Mouse (Mus musculus): ENCODE measurements around the gene Nell2. TPM values are rescaled to one million over a fixed set of nuclear protein-coding genes. Genes with fewer than 3 reads are reported as not detected.

Nell2 gene
- polyA plus RNA-seq (2014; fragmentation: Nextera tagmentation; extraction: Ambion mirVana): 1.3 and 1.4 TPM in 2 replicates

DNA sequence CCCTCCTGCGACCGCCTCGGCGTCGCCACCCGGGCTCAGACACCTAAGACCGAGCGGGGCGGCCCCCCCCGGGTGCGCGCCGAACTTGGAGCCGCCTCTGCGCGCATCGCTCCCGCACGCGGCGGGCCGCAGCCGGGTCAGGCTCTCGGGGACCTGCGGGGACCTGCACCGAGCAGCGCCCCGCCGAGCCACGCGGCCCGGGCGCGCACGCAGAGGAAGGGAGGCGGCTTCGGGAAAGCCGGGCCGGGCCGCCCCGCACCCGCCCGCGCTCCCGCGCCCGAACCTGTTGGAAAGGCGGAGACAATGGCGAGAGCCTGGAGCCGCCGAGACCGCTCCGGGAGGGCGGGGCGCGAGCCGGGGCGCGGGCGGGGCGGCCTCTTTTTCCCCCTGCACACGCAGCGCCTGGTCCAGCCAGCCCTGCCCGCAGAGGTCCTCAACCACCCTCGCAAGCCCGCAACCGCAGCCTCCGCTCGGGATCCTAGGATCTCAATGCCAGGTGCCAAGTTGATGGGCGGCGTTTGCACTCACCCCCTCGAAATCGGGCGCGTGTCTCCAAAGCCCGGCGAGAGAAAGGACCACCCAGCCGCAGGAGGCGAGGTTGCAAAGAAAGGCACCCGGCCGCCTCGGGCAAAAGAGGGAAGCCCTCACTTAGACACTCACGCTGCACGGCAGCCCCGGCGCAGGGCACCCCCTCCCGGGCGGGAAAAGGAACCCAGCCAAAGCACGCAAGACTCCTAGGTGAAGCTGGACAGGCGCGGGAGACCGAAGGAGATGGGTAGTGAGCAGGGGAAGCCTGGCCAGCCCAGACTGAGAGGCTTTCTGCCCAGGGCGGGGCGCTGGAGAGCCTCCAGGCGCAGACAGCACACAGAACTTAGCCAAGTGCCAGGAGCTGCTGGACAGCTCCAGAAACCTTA is at the start of gene Nell2:
Gene Nell2, minus strand, starts transcription at position 612 of the 914 bp plus-strand sequence.
- peak within 1 kb of the TSS; percentile 88 for H3K4me2 ChIP-seq
- H3K9ac ChIP-seq: peak within 1 kb of the TSS; percentile 16; the same call in 1 of the 2 replicates
- H3K27me3 ChIP-seq (ENCODE audit: insufficient read depth, low read length): peaks cover 48% of the 10 kb centered on the region
- H3K27ac ChIP-seq (ENCODE audit: low read depth): no peak within 1 kb of the TSS
- H3K36me3 ChIP-seq (ENCODE audit: insufficient read depth): no peaks in the 10 kb centered on the region
- peak within 1 kb of the TSS; percentile 48 for H3K4me3 ChIP-seq (ENCODE audit: low read depth, low read length)
- H3K4me1 ChIP-seq (ENCODE audit: insufficient read depth): no peaks in the 10 kb centered on the region
- TF ChIP-seq CTCF (IDR thresholded peaks at IDR 0.05; ENCODE audit: low read depth): peak; percentile 33
- peak; percentile 75 for DNase-seq
- under 1% methylated on average over 95 of the region's 95 CpGs for WGBS
- H3K9me3 ChIP-seq (ENCODE audit: low read depth, low read length): no peaks in the 10 kb centered on the region
- ATAC-seq (ENCODE audit: insufficient read depth): peak; percentile 86

DNA sequence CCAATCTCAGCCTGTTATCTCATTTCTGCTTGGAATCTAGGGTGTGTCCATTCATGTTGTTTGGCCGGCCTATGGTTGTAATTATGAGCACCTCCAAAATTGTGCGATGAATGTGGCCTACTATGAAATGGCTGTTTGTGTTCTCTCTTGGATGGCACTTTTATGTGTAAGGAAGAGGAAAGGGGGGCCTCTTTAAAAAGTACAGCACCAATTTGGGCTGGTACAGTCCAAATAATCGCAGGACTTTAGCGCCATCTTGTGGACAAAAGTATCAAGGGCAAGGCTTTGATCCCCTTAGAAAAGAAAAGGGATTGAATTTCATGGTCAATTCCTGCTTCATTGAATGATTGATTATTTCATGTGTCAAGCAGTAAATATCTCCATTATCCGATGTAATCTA is 46.3 kb upstream of the Nell2 start:
- Histone ChIP-seq H3K27ac (ENCODE audit: low read depth) (no peak overlapping the region), H3K4me1 (ENCODE audit: insufficient read depth) (no peaks in the 10 kb centered on the region), H3K4me2 (no peak overlapping the region), H3K27me3 (ENCODE audit: insufficient read depth, low read length) (no peaks in the 10 kb centered on the region), H3K9me3 (ENCODE audit: low read depth, low read length) (no peaks in the 10 kb centered on the region), H3K9ac (no peak overlapping the region), H3K4me3 (ENCODE audit: low read depth, low read length) (no peak overlapping the region), H3K36me3 (ENCODE audit: insufficient read depth) (no peaks in the 10 kb centered on the region)
- DNase-seq: peak; percentile 90
- peak; percentile 81 for TF ChIP-seq CTCF (IDR thresholded peaks at IDR 0.05; ENCODE audit: low read depth)
- 17% methylated on average over 5 of the region's 5 CpGs for WGBS
- no peak for ATAC-seq (ENCODE audit: insufficient read depth)

DNA sequence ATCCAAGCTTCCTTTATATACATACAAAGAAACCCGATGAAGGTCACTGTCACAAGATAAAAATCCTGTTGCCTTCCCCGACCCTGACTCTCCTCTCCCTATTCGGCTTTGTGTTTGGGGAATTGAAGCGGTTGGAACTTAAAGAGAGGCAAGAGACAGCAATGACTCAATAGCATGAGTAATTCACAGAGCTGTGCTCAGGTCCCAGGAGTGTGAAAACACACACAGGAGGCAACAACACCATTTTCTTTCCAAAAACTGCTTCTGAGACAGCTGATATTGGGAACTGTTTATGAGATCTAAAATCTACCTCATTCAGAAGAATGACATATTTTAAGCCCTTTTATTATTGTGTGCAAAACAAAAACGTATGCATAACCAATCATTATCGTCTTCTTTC is 41.2 kb upstream of the Nell2 start:
- TF ChIP-seq CTCF (IDR thresholded peaks at IDR 0.05; ENCODE audit: low read depth): no peak
- Histone ChIP-seq H3K4me1 (ENCODE audit: insufficient read depth) (no peaks in the 10 kb centered on the region), H3K36me3 (ENCODE audit: insufficient read depth) (no peaks in the 10 kb centered on the region), H3K9ac (no peak overlapping the region), H3K27me3 (ENCODE audit: insufficient read depth, low read length) (no peaks in the 10 kb centered on the region), H3K9me3 (ENCODE audit: low read depth, low read length) (no peaks in the 10 kb centered on the region), H3K4me3 (ENCODE audit: low read depth, low read length) (no peak overlapping the region), H3K4me2 (no peak overlapping the region), H3K27ac (ENCODE audit: low read depth) (no peak overlapping the region)
- WGBS: 74% methylated on average over 6 of the region's 6 CpGs
- ATAC-seq (ENCODE audit: insufficient read depth) (no peak), DNase-seq (no peak)

DNA sequence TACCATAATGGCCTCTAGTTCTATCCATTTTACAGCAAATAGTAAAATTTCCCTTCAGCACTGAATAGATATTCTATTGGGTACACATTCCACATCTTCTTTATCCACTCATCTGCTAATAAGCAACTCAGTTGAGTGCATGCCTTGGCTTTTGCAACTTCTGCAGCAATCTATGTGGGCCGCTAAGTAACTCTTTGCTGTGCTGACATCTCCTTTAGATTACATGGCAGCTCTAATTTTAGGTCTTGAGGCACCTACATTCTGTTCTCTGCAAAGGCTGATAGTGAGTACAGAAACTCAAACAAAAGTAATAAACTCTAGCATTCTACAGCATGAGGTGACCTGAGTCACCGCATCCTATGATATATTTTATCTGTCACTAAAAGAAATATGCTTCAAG is 36.8 kb upstream of the Nell2 start:
- no peaks in the 10 kb centered on the region for H3K36me3 ChIP-seq (ENCODE audit: insufficient read depth)
- ATAC-seq (ENCODE audit: insufficient read depth) (no peak), DNase-seq (no peak)
- H3K4me1 ChIP-seq (ENCODE audit: insufficient read depth): no peaks in the 10 kb centered on the region
- H3K27me3 ChIP-seq (ENCODE audit: insufficient read depth, low read length): no peaks in the 10 kb centered on the region
- WGBS: 87% methylated on average over 2 of the region's 2 CpGs
- H3K4me3 ChIP-seq (ENCODE audit: low read depth, low read length): no peak overlapping the region
- no peaks in the 10 kb centered on the region for H3K9me3 ChIP-seq (ENCODE audit: low read depth, low read length)
- no peak overlapping the region for H3K27ac ChIP-seq (ENCODE audit: low read depth)
- TF ChIP-seq CTCF (IDR thresholded peaks at IDR 0.05; ENCODE audit: low read depth): no peak
- H3K9ac ChIP-seq: no peak overlapping the region
- no peak overlapping the region for H3K4me2 ChIP-seq

- no peak for ATAC-seq (ENCODE audit: insufficient read depth)
- WGBS: 90% methylated on average over 5 of the region's 5 CpGs
- Histone ChIP-seq H3K4me3 (ENCODE audit: low read depth, low read length) (no peak overlapping the region), H3K9ac (no peak overlapping the region), H3K27me3 (ENCODE audit: insufficient read depth, low read length) (no peaks in the 10 kb centered on the region), H3K36me3 (ENCODE audit: insufficient read depth) (no peaks in the 10 kb centered on the region), H3K4me1 (ENCODE audit: insufficient read depth) (no peaks in the 10 kb centered on the region), H3K27ac (ENCODE audit: low read depth) (no peak overlapping the region), H3K4me2 (no peak overlapping the region), H3K9me3 (ENCODE audit: low read depth, low read length) (no peaks in the 10 kb centered on the region)
- DNase-seq: no peak
- TF ChIP-seq CTCF (IDR thresholded peaks at IDR 0.05; ENCODE audit: low read depth): no peak
Observed at GRCm38 (mm10) chr15:95561303-95561702, 32.9 kb upstream of the Nell2 start.

DNA sequence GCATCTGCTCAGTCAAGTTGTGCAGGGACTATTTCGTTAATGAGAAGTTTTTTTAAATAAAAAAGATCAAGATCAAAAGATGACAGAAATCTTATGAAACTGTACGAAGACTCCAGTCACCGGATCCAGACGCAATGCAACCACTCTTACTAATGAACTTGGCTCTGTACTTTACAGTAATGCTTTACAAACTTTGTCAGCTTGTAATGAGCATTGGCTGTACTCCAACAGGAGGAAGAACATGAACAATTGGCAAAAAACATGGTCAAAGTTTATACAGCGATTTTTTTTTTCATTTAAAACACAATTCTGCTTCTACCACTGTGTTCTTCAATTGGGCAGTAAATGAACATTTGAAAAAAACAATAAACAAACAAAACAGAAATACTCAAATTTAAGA is 21.7 kb upstream of the Nell2 start:
- 76% methylated on average over 5 of the region's 5 CpGs for WGBS
- DNase-seq (no peak), ATAC-seq (ENCODE audit: insufficient read depth) (no peak)
- Histone ChIP-seq H3K4me2 (no peak overlapping the region), H3K9ac (no peak overlapping the region), H3K4me1 (ENCODE audit: insufficient read depth) (no peaks in the 10 kb centered on the region), H3K36me3 (ENCODE audit: insufficient read depth) (no peaks in the 10 kb centered on the region), H3K27ac (ENCODE audit: low read depth) (no peak overlapping the region), H3K4me3 (ENCODE audit: low read depth, low read length) (no peak overlapping the region), H3K9me3 (ENCODE audit: low read depth, low read length) (no peaks in the 10 kb centered on the region), H3K27me3 (ENCODE audit: insufficient read depth, low read length) (no peaks in the 10 kb centered on the region)
- TF ChIP-seq CTCF (IDR thresholded peaks at IDR 0.05; ENCODE audit: low read depth): no peak

- Histone ChIP-seq H3K36me3 (ENCODE audit: insufficient read depth) (no peaks in the 10 kb centered on the region), H3K4me3 (ENCODE audit: low read depth, low read length) (no peak overlapping the region), H3K9ac (no peak overlapping the region), H3K9me3 (ENCODE audit: low read depth, low read length) (no peaks in the 10 kb centered on the region), H3K27ac (ENCODE audit: low read depth) (no peak overlapping the region), H3K27me3 (ENCODE audit: insufficient read depth, low read length) (no peaks in the 10 kb centered on the region), H3K4me1 (ENCODE audit: insufficient read depth) (no peaks in the 10 kb centered on the region), H3K4me2 (no peak overlapping the region)
- ATAC-seq (ENCODE audit: insufficient read depth): no peak
- TF ChIP-seq CTCF (IDR thresholded peaks at IDR 0.05; ENCODE audit: low read depth): no peak
- 71% methylated on average over 6 of the region's 6 CpGs for WGBS
- DNase-seq: no peak
Observed at GRCm38 (mm10) chr15:95542632-95543031, 14.3 kb upstream of the Nell2 start.
